Mouse (Mus musculus) adrenal gland, postnatal 10 days (tissue): Measurements from ENCODE around the gene Lyl1. TPM values are rescaled to one million over a fixed set of nuclear protein-coding genes. Genes with fewer than 3 reads are reported as not detected.

Experiments
- DNase-seq: peaks from one replicate; pipeline ENCODE4 v3.0.0; 2021; ENCODE audit warnings: mixed read lengths
- long read RNA-seq, 2 experiments: library from polyadenylated mRNA; stranded (forward); transcript quantifications; one replicate each; pipeline ENCODE4 v2.0.0; 2021
- total RNA-seq, 2 experiments: library from RNA; stranded (reverse); gene quantifications; 2 replicates each; pipeline ENCODE4 v1.2.3; 2021

Gene Lyl1
- total RNA-seq = 1 to 10 TPM; 7.8 to 8.5 TPM
- long read RNA-seq, experiment 1, partial matches to known transcripts = 3 of 5 reads
- long read RNA-seq, experiment 1, other reads (novel, unspliced or antisense) = 2 of 5 reads
- long read RNA-seq, experiment 2, partial matches to known transcripts = 1 of 2 reads
- long read RNA-seq, experiment 2, other reads (novel, unspliced or antisense) = 1 of 2 reads

GRCm38 (mm10) chr8:84700941-84701911 lies at the start of gene Lyl1:
Gene Lyl1, plus strand, starts transcription at chr8:84701457.
- DNase-seq = peak; percentile 73

GRCm38 (mm10) chr8:84653092-84653631 lies 48.1 kb upstream of the Lyl1 start:
- DNase-seq = no peak

- DNase-seq = no peak
Measured at GRCm38 (mm10) chr8:84654597-84654996, 46.7 kb upstream of the Lyl1 start.

GRCm38 (mm10) chr8:84655336-84656190 lies 45.7 kb upstream of the Lyl1 start:
- DNase-seq = peak; percentile 35

GRCm38 (mm10) chr8:84656191-84656525 lies 45.1 kb upstream of the Lyl1 start:
- DNase-seq = no peak

GRCm38 (mm10) chr8:84656641-84657126 lies 44.6 kb upstream of the Lyl1 start:
- DNase-seq = peak; percentile 82

GRCm38 (mm10) chr8:84657203-84657602 lies 44.1 kb upstream of the Lyl1 start:
- DNase-seq = no peak

- no peak for DNase-seq
Measured at GRCm38 (mm10) chr8:84657680-84658079, 43.6 kb upstream of the Lyl1 start.

- DNase-seq = no peak
Measured at GRCm38 (mm10) chr8:84658951-84659350, 42.3 kb upstream of the Lyl1 start.

- DNase-seq = peak; percentile 68
Measured at GRCm38 (mm10) chr8:84659936-84660818, 41.1 kb upstream of the Lyl1 start.

- DNase-seq = peak; percentile 79
Measured at GRCm38 (mm10) chr8:84660819-84661457, 40.3 kb upstream of the Lyl1 start.

GRCm38 (mm10) chr8:84661458-84661871 lies 39.8 kb upstream of the Lyl1 start:
- peak; percentile 94 for DNase-seq

GRCm38 (mm10) chr8:84661961-84662571 lies 39.2 kb upstream of the Lyl1 start:
- peak; percentile 69 for DNase-seq

- peak; percentile 97 for DNase-seq
Measured at GRCm38 (mm10) chr8:84662581-84663065, 38.6 kb upstream of the Lyl1 start, which contains the start of gene Ier2. Gene Ier2, minus strand, starts transcription at chr8:84662852.

- peak; percentile 97 for DNase-seq
Measured at GRCm38 (mm10) chr8:84663483-84664327, 37.6 kb upstream of the Lyl1 start.

- DNase-seq = peak; percentile 87
Measured at GRCm38 (mm10) chr8:84664566-84665384, 36.5 kb upstream of the Lyl1 start.

- no peak for DNase-seq
Measured at GRCm38 (mm10) chr8:84665385-84665893, 35.8 kb upstream of the Lyl1 start.

GRCm38 (mm10) chr8:84668081-84668480 lies 33.2 kb upstream of the Lyl1 start:
- DNase-seq = no peak
